Mouse (Mus musculus) ES-Bruce4 (cell line): ENCODE results near the gene Gm13276.
"Not testable (repeated sequence)": the region's sequence is repeated elsewhere in the genome, so short reads cannot be mapped to it uniquely, and the experiment has no call there.

ENCODE experiments used
- CTCF ChIP-seq: IDR thresholded peaks from one replicate; pipeline ENCODE4 v1.8.1; 2011; ENCODE audit warnings: low read depth, low read length
- EP300 ChIP-seq: IDR thresholded peaks from 2 replicates; pipeline ENCODE4 v1.6.1; 2011; ENCODE audit warnings: low read depth, low read length; ENCODE audit not compliant: insufficient read depth
- POLR2A ChIP-seq: IDR thresholded peaks from one replicate; pipeline ENCODE4 v1.8.1; 2011; ENCODE audit warnings: low read length; ENCODE audit not compliant: insufficient read depth

- TF ChIP-seq CTCF, EP300, POLR2A: not testable (repeated sequence)
These were observed 3.7 kb upstream of the Gm13276 start, which contains the start of gene Ifnz for GRCm38 (mm10) chr4:88781831-88782230.
